Mouse (Mus musculus) heart, embryonic 14.5 days (tissue): ENCODE measurements around the gene Snx5. TPM values are rescaled to one million over a fixed set of nuclear protein-coding genes. Genes with fewer than 3 reads are reported as not detected.

Source experiments
- ATAC-seq: fragments of 200-750 bp; cut with Nextera tagmentation; 2 replicates; pipeline ENCODE4 v1.8.0; 2017; ENCODE audit warnings: low read depth, moderate TSS enrichment; ENCODE audit not compliant: insufficient number of reproducible peaks, insufficient read depth, low FRiP score
- H3K27ac ChIP-seq, 2 experiments: fragments of 200-500 bp in 1 of 2; fragments of 300-500 bp in 1 of 2; sonication (generic) in 1 of 2; replicated peaks in 1 of 2; 2 replicates each; pipeline ENCODE4 v1.5.1; 2012 to 2014; ENCODE audit warnings: low read depth in 2 of 2, low read length in 2 of 2, control low read depth in 1 of 2, mild to moderate bottlenecking in 1 of 2, mixed read lengths in 1 of 2; ENCODE audit not compliant: control insufficient read depth in 1 of 2, insufficient read depth in 1 of 2
- H3K27me3 ChIP-seq: fragments of 300-500 bp; sonication (generic); 2 replicates; pipeline ENCODE4 v1.6.1; 2014; ENCODE audit warnings: mild to moderate bottlenecking, low read length, control low read depth; ENCODE audit not compliant: control insufficient read depth, insufficient read depth
- H3K36me3 ChIP-seq: fragments of 300-500 bp; sonication (generic); 2 replicates; pipeline ENCODE4 v1.6.1; 2014; ENCODE audit warnings: mild to moderate bottlenecking, control low read depth, low read length, mixed read lengths; ENCODE audit not compliant: control insufficient read depth, insufficient read depth
- H3K4me1 ChIP-seq, 2 experiments: fragments of 200-500 bp in 1 of 2; fragments of 300-500 bp in 1 of 2; sonication (generic) in 1 of 2; 2 replicates each; pipeline ENCODE4 v1.6.1; 2012 to 2014; ENCODE audit warnings: low read length in 2 of 2, control low read depth in 1 of 2, mixed read lengths in 1 of 2; ENCODE audit not compliant: control insufficient read depth in 2 of 2, insufficient read depth in 2 of 2
- H3K4me2 ChIP-seq: fragments of 300-500 bp; sonication (generic); 2 replicates; pipeline ENCODE4 v1.6.1; 2014; ENCODE audit warnings: mild to moderate bottlenecking, low read length
- H3K4me3 ChIP-seq, 2 experiments: fragments of 200-500 bp in 1 of 2; fragments of 300-500 bp in 1 of 2; sonication (generic) in 1 of 2; 2 replicates each; pipeline ENCODE4 v1.5.1; 2012 to 2014; ENCODE audit warnings: low read length in 2 of 2, mild to moderate bottlenecking in 2 of 2, control low read depth in 1 of 2, low read depth in 1 of 2, moderate library complexity in 1 of 2; ENCODE audit not compliant: control insufficient read depth in 1 of 2, insufficient read depth in 1 of 2
- H3K9ac ChIP-seq: fragments of 300-500 bp; sonication (generic); 2 replicates; pipeline ENCODE4 v1.6.1; 2014; ENCODE audit warnings: mild to moderate bottlenecking, low read length
- H3K9me3 ChIP-seq: fragments of 300-500 bp; sonication (generic); 2 replicates; pipeline ENCODE4 v1.6.1; 2016; ENCODE audit warnings: low read length, control low read depth; ENCODE audit not compliant: control insufficient read depth
- WGBS: fragments of 180-500 bp; shearing (Covaris S2); extraction: QIAGEN DNeasy Blood & Tissue Kit; methylation state at CpG from one replicate; pipeline ENCODE4 v1.1.7; 2014; 5-methylcytosine and 5-hydroxymethylcytosine counted together
- polyA plus RNA-seq: library from polyadenylated mRNA; unstranded; fragments of >200 nt; fragmentation: Nextera tagmentation; extraction: Ambion mirVana; gene quantifications from 2 replicates; pipeline ENCODE4 v1.2.1, GENCODE M21; 2014

Gene Snx5
- polyA plus RNA-seq, 1 experiment from 2014 or later: 99.9 TPM

DNA sequence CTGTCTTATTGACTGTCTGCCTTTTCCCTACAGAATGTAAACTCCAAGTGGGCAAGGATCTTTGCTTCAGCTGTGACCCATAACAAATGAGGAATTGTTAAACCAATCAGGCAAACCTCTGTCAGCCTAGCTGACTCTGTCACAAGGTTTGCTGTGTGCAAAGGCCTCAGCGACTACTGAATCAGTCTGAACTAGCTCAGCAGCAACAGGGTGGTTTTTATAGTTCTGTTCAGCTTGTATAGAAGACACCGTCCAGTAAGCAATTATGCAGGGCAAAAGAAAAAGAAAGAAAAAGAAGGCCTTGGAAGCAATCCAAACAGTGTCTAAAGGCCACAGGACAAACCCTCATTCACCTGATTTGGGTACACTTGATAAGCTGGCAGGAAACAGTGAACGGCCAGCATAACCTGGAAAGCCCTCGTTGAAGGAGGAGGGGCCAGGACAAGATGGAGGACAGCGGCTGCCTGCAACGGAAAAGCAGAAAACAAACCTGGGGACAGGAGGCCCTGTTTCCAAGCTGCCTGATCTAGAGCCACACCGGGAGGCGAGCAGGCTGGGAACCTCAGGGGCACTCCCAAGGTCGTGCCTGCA, 24.5 kb upstream of the Snx5 start:
- WGBS: 49% methylated on average over 9 of the region's 9 CpGs
- Histone ChIP-seq H3K36me3 (no peaks in the 10 kb centered on the region), H3K27me3 (no peaks in the 10 kb centered on the region), H3K4me2 (no peak overlapping the region), H3K9ac (no peak overlapping the region), H3K4me3 (no peak overlapping the region), H3K9me3 (no peaks in the 10 kb centered on the region), H3K27ac (no peak overlapping the region), H3K4me1 (peaks cover 7 to 8% of the 10 kb centered on the region in 2 experiments)
- ATAC-seq: no peak

- WGBS: 53% methylated on average over 11 of the region's 11 CpGs
- ATAC-seq: no peak
- H3K27me3 ChIP-seq: no peaks in the 10 kb centered on the region
Measured at GRCm38 (mm10) chr2:144291600-144292305, 21.0 kb upstream of the Snx5 start.

DNA sequence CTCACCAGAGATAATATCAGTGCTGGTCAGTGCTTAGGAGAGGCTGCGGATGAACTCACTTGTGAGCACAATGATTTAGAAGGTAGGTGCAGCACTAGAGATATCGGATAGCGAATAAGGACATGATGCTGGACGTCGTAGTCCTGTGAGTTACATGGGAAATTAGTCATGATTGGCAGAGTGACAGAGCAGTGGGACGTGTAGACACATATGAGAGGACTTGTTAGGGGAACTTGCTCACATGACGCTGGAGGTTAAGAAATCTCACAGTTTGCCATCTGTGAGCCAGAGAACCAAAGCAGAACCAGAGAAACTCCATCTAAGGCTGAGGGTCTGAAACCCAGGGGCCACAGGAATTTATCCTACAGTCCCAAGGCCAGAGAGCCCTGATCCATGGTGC, 19.6 kb upstream of the Snx5 start:
- H3K27me3 ChIP-seq: no peaks in the 10 kb centered on the region
- no peaks in the 10 kb centered on the region for H3K36me3 ChIP-seq
- WGBS: 81% methylated on average over 7 of the region's 7 CpGs
- H3K4me3 ChIP-seq: no peak overlapping the region
- H3K4me2 ChIP-seq: no peak overlapping the region
- H3K9me3 ChIP-seq: no peaks in the 10 kb centered on the region
- H3K27ac ChIP-seq: no peak overlapping the region
- H3K4me1 ChIP-seq: peaks cover 2 to 7% of the 10 kb centered on the region in 2 experiments
- H3K9ac ChIP-seq: no peak overlapping the region
- no peak for ATAC-seq

More at GRCm38 (mm10) chr2:144291600-144292305, 21.0 kb upstream of the Snx5 start:
- no peak overlapping the region for H3K4me3 ChIP-seq
- no peak overlapping the region for H3K27ac ChIP-seq
- no peaks in the 10 kb centered on the region for H3K36me3 ChIP-seq
- H3K4me2 ChIP-seq: no peak overlapping the region
- H3K9me3 ChIP-seq: no peaks in the 10 kb centered on the region
- H3K9ac ChIP-seq: no peak overlapping the region
- peaks cover 5 to 7% of the 10 kb centered on the region in 2 experiments for H3K4me1 ChIP-seq

GRCm38 (mm10) chr2:144281417-144281816, 10.7 kb upstream of the Snx5 start:
- 72% methylated on average over 3 of the region's 3 CpGs for WGBS
- no peak overlapping the region for H3K9ac ChIP-seq
- no peaks in the 10 kb centered on the region for H3K27me3 ChIP-seq
- no peak overlapping the region for H3K4me2 ChIP-seq
- H3K9me3 ChIP-seq: no peaks in the 10 kb centered on the region
- no peak overlapping the region for H3K27ac ChIP-seq
- no peak overlapping the region for H3K4me3 ChIP-seq
- ATAC-seq: no peak
- peaks cover 10 to 14% of the 10 kb centered on the region in 2 experiments; a peak in 3 of 4 replicates for H3K4me1 ChIP-seq
- H3K36me3 ChIP-seq: peaks cover 34% of the 10 kb centered on the region

DNA sequence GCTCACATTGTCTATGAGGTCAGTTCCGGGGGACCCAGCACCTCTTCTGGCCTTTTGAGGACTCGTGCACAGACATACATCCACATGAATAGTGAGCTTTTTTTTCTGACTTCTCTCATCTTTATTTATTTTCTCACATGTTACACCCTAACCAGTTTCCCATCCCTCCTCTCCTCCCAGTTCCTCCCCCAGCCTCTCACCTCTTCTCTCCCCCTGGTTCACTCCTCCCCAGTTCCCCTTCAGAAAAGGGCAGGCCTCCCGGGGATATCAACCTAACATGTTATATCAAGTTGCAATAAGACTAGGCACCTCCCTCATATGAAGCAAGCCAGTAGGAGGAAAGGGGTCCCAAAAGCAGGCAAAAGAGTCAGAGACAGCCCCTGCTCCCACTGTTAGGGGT, 9.9 kb upstream of the Snx5 start:
- peaks cover 37% of the 10 kb centered on the region for H3K36me3 ChIP-seq
- peaks cover 10 to 14% of the 10 kb centered on the region in 2 experiments; a peak in 3 of 4 replicates for H3K4me1 ChIP-seq
- H3K9ac ChIP-seq: no peak overlapping the region
- no peaks in the 10 kb centered on the region for H3K27me3 ChIP-seq
- no peak for ATAC-seq
- WGBS: 78% methylated on average over 3 of the region's 3 CpGs
- no peak overlapping the region for H3K27ac ChIP-seq
- H3K4me3 ChIP-seq: no peak overlapping the region
- H3K9me3 ChIP-seq: no peaks in the 10 kb centered on the region
- H3K4me2 ChIP-seq: no peak overlapping the region

- Histone ChIP-seq H3K27me3 (no peaks in the 10 kb centered on the region), H3K36me3 (peaks cover 37% of the 10 kb centered on the region), H3K9me3 (no peaks in the 10 kb centered on the region), H3K4me2 (no peak overlapping the region), H3K4me3 (no peak overlapping the region), H3K4me1 (peaks cover 6 to 13% of the 10 kb centered on the region in 2 experiments; a peak in 3 of 4 replicates), H3K27ac (peak overlapping the region; percentile 69 to 77), H3K9ac (peak overlapping the region; percentile 5; the same call in 1 of the 2 replicates)
- 33% methylated on average over 5 of the region's 5 CpGs for WGBS
- ATAC-seq: peak; percentile 71
Measured at GRCm38 (mm10) chr2:144279742-144280141, 9.0 kb upstream of the Snx5 start.

- Histone ChIP-seq H3K9ac (no peak overlapping the region), H3K27me3 (no peaks in the 10 kb centered on the region), H3K4me2 (no peak overlapping the region), H3K4me3 (no peak overlapping the region), H3K9me3 (no peaks in the 10 kb centered on the region), H3K4me1 (peaks cover 4 to 10% of the 10 kb centered on the region in 2 experiments; a peak in 2 of 4 replicates), H3K36me3 (peaks cover 52% of the 10 kb centered on the region), H3K27ac (peak overlapping the region; percentile 65 to 69; a peak in 3 of 4 replicates)
- ATAC-seq: peak; percentile 31; the same call in 1 of the 2 replicates
- 60% methylated on average over 3 of the region's 3 CpGs for WGBS
Measured at GRCm38 (mm10) chr2:144276885-144277284, 6.2 kb upstream of the Snx5 start.
